Mouse (Mus musculus): ENCODE results near the gene Arrdc2. TPM values are rescaled to one million over a fixed set of nuclear protein-coding genes. Genes with fewer than 3 reads are reported as not detected.

The Arrdc2 gene
- total RNA-seq, 2 experiments from 2014 or later = 58.3 to 202 TPM

DNA sequence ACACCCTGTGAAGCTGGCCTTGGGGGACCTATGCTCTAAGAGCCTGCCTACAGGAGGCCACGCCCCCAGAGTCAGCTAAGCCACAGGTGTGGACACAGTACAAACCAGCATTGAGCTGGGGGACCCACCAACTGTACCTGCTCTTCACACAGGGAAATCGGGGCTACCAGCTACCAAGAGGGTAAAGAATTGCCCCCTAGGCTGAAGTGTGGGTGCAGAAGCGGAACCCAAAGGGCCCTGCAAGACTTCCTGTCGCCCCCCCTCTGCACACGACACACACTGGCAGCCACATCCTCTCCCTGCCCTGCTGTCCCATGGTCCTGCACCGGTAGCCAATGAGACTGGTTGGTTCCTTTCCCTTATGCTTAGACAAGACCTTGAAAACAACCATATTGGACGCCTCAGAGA, 48.2 kb downstream of the Arrdc2 start:
- DNase-seq (ENCODE audit: low spot score) = no peak

DNA sequence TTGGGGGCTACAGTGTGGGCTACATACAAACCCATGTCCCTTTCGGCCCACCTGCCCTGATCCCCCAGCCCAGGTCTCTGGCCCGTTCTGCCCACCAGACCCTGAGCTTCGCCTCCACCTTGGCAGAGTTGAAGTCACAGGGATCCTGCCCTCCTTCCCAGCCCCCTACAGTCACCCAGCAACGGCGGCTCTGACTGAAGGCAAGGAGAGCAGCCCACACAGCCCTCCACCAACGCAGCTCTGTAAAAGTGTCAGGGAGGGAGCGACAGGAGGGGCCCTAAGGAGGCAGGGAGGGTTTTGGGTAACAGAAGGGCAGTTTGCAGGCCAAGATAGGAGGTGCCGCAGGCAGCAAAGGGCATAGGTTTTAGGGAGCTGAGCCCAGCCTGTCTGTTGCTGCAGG, 48.7 kb downstream of the Arrdc2 start:
- no peak for DNase-seq (ENCODE audit: low spot score)

DNA sequence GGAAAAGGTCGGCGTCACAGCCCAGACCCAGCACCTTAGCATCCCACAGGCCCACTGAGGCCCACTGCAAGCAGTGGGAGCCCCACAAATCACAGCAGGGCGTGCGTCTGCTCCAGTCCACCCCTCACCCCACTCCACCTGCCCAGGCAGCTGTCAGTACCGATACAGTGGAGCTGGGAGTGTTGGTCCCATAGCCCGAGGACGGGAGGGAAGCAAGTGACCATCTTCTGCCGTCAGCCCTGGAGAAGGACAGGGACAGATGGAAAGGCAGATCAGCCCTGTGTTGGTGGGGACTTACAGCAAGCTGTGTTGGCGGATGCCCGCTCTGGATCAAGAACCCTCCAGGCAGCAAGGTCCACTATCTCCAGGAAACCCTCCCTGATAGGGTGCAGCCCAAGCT, 50.5 kb downstream of the Arrdc2 start:
- no peak for DNase-seq (ENCODE audit: low spot score)

DNA sequence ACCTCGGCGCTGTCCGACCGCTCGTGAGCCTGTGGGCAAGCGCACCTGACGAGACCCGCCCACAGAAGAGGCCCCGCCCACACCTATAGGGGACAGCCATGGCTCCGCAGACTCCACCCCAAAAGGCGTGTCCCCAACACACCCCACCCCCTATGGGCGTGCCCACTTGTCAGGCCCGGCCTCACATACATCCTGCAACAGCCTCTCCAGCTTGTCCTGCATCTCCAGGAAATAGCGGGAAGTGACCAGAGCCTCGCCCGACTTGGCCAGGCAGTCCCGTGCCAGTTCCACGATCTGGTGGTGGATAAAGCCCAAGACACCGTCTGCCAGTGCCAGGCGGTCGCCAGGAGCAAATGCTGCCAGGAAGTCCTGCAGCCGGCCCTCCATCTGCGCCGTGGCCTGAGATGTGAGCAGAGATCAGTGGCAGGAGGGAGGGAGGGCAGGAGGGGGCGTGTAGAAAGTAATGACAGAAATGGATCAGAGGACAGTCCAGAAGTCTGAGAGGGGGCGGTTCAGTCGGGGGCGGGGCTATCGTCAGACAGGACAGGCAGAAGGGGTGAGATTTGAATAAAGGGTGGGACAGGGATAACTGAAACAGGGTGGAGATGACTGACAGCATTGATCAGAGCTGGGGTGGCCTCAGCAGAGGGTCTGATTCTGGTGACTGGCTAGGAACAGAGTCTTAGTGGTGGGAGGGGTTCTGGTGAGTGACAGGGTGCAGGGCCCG, 51.4 kb downstream of the Arrdc2 start:
- no peak for DNase-seq (ENCODE audit: low spot score)

DNA sequence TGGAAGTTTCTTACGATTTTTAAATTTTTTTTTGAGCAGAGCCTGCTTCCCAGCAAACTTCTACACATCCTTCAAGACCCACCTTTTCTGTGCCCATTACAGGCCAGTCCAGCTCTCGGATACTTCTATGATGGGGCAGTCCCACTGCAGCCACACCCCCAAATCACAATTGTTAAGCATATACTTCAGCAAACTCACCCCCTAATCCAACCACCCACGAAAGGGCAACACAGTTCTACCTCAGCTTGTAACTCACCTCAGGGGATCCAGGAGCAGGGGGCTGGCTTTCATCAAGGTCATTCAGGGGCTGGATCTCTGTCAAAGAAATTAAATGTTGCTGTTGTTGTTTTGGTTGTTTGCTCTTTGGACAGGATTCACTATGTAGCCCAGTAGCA, 52.5 kb downstream of the Arrdc2 start:
- no peak for DNase-seq (ENCODE audit: low spot score)

DNA sequence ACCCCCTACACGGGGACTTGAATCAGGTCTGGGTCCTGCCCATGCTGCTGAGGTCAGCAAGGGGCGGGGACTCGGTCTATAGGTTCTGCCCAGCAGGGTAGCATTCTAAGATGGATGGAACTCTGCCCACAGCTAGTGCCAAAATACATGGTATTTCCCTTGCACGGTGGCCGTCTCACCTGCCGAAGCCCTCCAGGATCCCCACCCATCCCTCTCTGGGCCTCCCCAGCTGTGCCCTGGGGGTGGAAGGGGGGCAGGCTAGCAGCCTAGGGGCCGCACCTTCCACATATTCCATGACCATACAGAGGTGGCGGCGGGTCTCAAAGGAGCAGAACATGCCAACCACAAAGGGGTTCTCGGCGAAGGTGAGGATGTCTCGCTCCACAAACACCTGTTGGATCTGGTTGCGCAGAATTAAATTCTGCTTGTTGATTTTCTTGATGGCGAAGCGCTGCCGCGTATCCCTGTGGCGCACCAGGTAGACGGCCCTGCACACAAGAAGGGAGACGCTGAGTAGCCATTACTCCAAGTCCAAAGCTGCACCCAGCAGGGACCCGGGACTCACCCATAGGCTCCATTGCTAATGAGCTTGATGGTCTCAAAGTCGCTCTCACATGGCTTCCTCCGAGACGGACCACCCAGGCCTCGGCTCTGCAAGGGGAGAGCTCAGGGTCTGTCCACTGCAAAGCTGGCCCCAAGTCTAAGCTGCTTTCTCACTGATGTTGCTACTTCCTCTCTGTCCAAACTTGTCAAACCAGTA, 53.0 kb downstream of the Arrdc2 start:
- no peak for DNase-seq (ENCODE audit: low spot score)

Small RNAs within 50 kb of the gene (microRNA-seq; reads per million reads assigned to microRNA genes)
- 1.7 reads per million for gene Mir7240

Other genes starting within 250 kb of the Arrdc2 start
- 1 to 10 TPM; 2.6 to 3.2 TPM for gene Isyna1, start 245.3 kb downstream of the Arrdc2 start, total RNA-seq (2021)
- 10 to 100 TPM; 11.6 to 19.4 TPM for gene Ssbp4, start 230.8 kb downstream of the Arrdc2 start, total RNA-seq (2021)
- gene Lrrc25, start 223.6 kb downstream of the Arrdc2 start, total RNA-seq (2021) = under 1 TPM; 0.23 to 0.64 TPM
- gene Gdf15, start 207.3 kb downstream of the Arrdc2 start, total RNA-seq (2021) = under 1 TPM; 0.16 to 0.21 TPM
- 10 to 100 TPM; 11.9 to 13.7 TPM for gene Pgpep1, start 179.3 kb downstream of the Arrdc2 start, total RNA-seq (2021)
- gene Lsm4, start 166.5 kb downstream of the Arrdc2 start, total RNA-seq (2021) = 10 to 100 TPM; 65.4 to 70.3 TPM
- gene Jund, start 140.8 kb downstream of the Arrdc2 start, total RNA-seq (2021) = 10 to 100 TPM; 41.6 to 68.4 TPM
- not detected for gene Iqcn, start 136.3 kb downstream of the Arrdc2 start, total RNA-seq (2021)
- gene Gm3336, start 121.2 kb downstream of the Arrdc2 start, total RNA-seq (2021) = not detected
- gene Pde4c, start 116.0 kb downstream of the Arrdc2 start, total RNA-seq (2021) = 1 to 10 TPM; 1.3 to 1.6 TPM
- 10 to 100 TPM; 32.5 to 36.5 TPM for gene Rab3a, start 85.0 kb downstream of the Arrdc2 start, total RNA-seq (2021)
- 10 to 100 TPM; 19.9 to 20.9 TPM for gene Mpv17l2, start 78.8 kb downstream of the Arrdc2 start, total RNA-seq (2021)
- 10 to 100 TPM; 13.3 to 15.1 TPM for gene Pik3r2, start 63.0 kb downstream of the Arrdc2 start, total RNA-seq (2021)
- 1 to 10 TPM; 2.7 TPM for gene Mast3, start 34.7 kb downstream of the Arrdc2 start, total RNA-seq (2021)
- under 1 TPM in 1 of 2 experiments, not detected in 1; 0.07 TPM for gene Il12rb1, start 31.3 kb downstream of the Arrdc2 start, total RNA-seq (2021)
- 10 to 100 TPM; 18.2 to 21.1 TPM for gene Kcnn1, start 23.5 kb upstream of the Arrdc2 start, total RNA-seq (2021)
- 10 to 100 TPM; 72.6 to 76.5 TPM for gene Ccdc124, start 34.2 kb upstream of the Arrdc2 start, total RNA-seq (2021)
- under 1 TPM in 1 of 2 experiments, not detected in 1; 0.07 TPM for gene Slc5a5, start 53.0 kb upstream of the Arrdc2 start, total RNA-seq (2021)
- 1,000 to 10,000 TPM; 1,014 to 1,053 TPM for gene Rpl18a, start 57.7 kb upstream of the Arrdc2 start, total RNA-seq (2021)
- gene Map1s, start 66.2 kb upstream of the Arrdc2 start, total RNA-seq (2021) = 10 to 100 TPM in 1 of 2 experiments, 1 to 10 TPM in 1; 9.4 to 13.7 TPM